Mouse (Mus musculus) mature B cell (primary cell): ENCODE results near the gene Mpzl3.
"Not testable (repeated sequence)": the region's sequence is repeated elsewhere in the genome, so short reads cannot be mapped to it uniquely, and the experiment has no call there.

ENCODE experiments used
- in situ Hi-C: fragments of 300-500 bp; cut with MboI; formaldehyde crosslinking; loops from 2 replicates; pipeline ENCODE4 v1.14.3; 2019

Mpzl3 gene

DNA sequence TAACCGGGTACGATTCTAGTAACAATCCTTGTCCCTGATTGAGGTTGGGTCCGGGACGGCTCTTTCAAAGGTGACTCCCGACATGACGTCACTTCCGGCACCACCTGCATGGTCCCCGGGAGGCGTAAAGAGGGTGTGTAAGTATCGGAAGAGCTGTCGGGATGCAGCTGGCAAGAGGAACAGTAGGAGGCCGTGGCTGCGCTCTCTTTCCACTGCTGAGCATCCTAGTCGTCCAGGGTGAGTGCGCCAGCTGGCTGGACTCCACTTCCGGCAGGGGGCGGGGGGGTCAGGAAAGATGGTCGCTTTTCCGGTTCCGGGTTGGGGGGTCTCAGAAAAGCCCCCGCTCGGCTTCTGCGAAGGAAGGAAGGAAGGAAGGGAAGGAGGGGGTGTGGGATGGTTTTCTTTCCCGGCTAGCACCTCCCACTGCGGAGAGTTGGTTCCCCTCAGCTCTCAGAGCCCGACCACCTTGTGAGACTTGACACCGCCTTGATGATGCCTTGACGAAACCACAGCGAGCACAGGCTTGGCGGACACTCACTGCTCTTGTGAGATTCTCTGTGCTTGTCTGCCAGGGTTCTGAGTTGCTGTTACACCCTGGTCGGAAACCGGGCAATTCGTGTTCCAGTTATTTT lies at the start of gene Mpzl3:
Mpzl3 (plus strand) TSS at position 105 of the 632 bp plus-strand sequence.
- in situ Hi-C loops: no loop called here

DNA sequence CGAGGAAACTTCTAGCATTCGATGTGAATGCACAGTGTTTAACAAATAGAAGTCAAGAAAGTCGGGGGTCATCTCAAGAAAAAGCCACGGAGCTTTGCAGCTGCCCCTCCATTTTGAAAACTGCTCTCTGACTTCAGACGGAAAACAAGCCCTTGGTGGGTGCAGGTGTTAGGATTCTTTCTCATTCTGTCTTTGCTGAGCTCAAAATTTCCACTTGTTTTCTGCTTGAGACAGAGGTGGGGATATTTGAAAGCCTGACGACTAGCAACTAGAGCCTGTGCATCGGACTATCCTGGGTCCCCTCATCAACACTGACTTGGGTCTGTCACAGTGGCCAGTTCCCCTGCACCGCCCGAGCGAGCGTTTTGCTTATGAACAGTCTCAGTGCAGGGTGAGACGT lies 47.6 kb upstream of the Mpzl3 start:
- in situ Hi-C loops: no loop called here

GRCm38 (mm10) chr9:45008342-45008741 lies 46.6 kb upstream of the Mpzl3 start:
- in situ Hi-C loops: no loop called here

DNA sequence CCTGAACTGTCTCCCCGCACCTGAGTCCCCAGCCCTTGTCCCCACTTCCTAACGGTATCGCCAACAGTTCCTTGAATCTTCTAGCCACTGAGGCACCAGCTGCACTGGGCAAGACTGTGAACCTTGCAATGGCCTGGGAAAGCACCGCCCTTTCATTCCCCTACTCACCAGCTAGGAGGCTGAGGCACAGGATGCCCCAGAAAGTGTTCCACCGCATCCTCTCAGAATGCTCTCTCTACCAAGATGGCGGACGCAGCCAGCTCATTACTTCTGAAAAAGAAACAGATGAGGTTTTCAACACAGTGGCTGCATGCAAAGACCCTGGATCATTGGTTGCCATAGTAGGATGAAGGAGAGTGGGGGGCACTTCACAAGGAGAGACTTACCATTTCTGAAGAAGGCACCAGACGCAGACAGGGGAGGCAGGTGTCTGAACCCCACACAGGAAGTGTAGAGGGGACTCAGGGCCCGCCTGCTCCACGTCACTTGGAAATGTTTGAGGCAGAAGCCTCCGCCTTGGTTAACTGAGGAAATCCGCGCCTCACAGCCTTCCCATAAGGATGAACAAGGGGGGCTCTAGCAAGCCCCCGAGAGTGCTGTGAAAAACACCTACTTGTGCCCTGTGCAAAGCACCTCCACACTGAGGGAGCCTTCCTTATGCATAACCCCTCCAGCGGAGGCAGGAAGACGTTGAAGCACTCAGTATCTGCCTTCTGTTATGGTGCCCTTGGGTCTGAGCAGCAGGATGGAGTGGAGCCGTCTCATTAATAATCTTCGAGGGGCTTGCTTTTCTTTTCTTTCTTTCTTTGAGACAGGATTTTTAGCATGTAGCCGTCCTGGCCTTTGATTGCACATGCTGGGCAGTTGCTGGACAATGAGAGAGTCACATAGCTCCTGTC lies 45.6 kb upstream of the Mpzl3 start, which contains the start of gene Cd3e:
Cd3e (minus strand) TSS at position 448 of the 899 bp plus-strand sequence.
- in situ Hi-C loops: no loop called here

DNA sequence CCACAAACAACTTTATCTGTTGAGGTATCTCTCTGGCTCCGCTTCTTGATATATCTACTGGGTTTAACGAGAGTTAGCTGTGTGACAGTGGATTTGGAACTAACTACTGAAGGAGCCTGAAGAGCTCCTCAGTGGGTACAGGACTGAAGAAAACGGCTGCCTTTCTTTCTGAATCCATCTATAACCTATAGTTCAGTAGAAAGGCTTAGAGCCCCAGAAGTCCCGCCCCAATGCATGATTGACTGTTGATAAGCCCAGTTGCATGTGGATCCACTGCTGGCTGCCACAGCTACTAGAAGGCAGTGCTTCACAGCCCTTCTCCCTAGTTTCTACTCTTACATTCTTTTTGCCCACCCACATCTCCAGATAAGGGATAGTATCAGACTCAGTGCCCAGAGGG lies 44.5 kb upstream of the Mpzl3 start:
- in situ Hi-C loops: no loop called here

GRCm38 (mm10) chr9:45011291-45011690 lies 43.7 kb upstream of the Mpzl3 start:
- in situ Hi-C loops: no loop called here

DNA sequence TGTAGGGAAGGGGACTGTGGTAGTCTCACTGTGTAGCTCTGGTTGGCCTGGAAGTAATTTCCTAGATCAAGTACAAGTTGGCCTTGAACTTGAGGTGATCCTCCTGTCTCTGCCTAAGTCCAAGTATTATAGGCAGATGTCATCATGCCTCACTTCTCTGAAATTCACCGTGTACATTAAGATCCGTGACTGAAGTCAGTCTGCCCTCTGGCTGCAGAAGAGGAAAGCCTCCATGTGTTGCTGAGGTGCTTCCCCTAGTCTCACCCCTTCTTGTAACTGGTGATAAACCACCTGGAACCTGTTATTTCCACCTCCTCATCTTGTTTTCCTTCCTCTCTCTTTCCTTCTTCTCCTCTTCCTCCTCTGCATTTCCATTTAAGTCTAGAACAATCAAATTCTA lies 40.1 kb upstream of the Mpzl3 start:
- in situ Hi-C loops: no loop called here

GRCm38 (mm10) chr9:45015841-45016240 lies 39.1 kb upstream of the Mpzl3 start:
- in situ Hi-C loops: no loop called here

GRCm38 (mm10) chr9:45018031-45018430 lies 37.0 kb upstream of the Mpzl3 start:
- in situ Hi-C loops: no loop called here

- in situ Hi-C loops: loop anchor here (10.0 kb wide), 1 partner anchor 122 kb away; no protein-coding TSS in a partner anchor
Observed at GRCm38 (mm10) chr9:45022800-45023199, 32.2 kb upstream of the Mpzl3 start.

- in situ Hi-C loops: loop anchor here (10.0 kb wide), 1 partner anchor 121 kb away; no protein-coding TSS in a partner anchor
Observed at GRCm38 (mm10) chr9:45023638-45024037, 31.3 kb upstream of the Mpzl3 start.

DNA sequence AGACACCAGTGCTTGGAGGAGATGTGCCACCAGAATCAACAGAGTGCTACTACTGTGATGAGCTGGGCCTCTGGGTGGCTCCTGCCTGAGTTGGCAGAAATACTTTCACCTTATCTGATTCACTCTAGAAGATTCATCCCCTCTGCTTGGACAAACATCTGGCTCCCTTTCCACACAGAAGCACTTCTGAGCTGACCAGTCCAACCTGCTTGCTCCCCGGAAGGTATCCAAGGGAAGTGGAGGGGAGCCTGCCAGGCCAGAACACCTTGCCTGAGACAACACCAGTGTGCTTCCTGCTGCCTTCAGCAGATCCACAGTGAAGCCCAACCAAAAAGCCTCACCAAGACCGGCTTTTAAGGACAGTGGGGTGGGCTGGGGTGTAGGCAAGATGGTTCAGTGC lies 30.8 kb upstream of the Mpzl3 start:
- in situ Hi-C loops: loop anchor here (10.0 kb wide), 1 partner anchor 121 kb away; no protein-coding TSS in a partner anchor

DNA sequence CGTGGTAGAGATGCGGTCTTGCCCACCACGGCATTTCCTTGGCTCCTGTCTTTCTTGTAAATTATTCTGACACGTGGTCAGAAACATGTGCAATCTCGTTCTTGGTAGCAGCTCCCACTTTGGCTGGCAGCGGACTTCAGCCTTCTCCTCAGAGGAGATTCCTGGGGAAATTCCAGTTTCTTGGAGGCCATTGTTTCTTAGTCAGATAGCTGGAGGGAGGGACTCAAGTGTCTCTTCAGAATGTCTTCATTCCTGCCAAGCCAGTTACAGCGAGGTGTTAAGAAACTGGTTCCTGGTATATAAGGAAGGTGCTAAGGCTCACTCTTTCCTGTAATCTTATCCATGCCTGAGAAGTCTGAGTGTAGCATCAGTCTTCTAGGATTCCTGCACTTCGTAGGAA lies 27.6 kb upstream of the Mpzl3 start:
- in situ Hi-C loops: loop anchor here (10.0 kb wide), 1 partner anchor 117 kb away; no protein-coding TSS in a partner anchor

GRCm38 (mm10) chr9:45030341-45030740 lies 24.6 kb upstream of the Mpzl3 start:
- in situ Hi-C loops: no loop called here

DNA sequence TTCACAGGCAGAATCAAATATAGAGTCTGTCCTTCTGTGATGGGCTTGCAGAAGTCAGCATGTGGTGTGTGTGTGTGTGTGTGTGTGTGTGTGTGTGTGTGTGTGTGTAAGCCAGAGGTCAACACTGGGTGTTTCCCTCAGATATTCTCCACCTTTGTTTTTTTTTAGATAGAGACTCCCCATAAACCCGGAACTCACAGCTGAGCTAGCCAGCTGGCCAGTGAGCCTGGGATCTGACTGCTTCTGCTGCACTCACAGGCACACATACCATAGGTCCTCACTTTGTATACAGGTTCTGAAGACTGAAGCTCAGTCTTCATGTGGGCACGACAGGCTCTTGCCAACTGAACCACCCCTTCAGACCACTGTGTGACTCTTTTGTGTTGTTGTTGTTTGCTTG lies 22.7 kb upstream of the Mpzl3 start:
- in situ Hi-C loops: no loop called here

GRCm38 (mm10) chr9:45034526-45034925 lies 20.5 kb upstream of the Mpzl3 start:
- in situ Hi-C loops: no loop called here

DNA sequence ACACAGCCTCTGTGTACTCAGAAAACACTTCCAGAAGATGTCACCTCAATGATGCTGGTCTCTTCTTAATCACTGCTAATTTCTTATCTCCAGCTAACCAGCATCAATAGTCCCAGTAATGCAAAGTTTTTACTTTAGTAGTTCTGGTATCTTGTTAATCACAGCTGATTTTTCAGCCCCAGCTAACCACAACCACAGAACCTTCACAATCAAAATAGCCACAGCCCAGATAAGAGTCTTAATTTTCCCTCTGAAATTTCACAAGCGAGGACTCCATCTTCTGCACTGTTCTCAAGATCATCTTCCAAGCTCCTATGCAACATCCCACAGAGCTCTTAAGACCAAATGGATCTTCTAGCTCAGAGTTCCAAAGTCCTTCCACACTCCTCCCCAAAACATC lies 17.2 kb upstream of the Mpzl3 start:
- in situ Hi-C loops: not testable (repeated sequence)

DNA sequence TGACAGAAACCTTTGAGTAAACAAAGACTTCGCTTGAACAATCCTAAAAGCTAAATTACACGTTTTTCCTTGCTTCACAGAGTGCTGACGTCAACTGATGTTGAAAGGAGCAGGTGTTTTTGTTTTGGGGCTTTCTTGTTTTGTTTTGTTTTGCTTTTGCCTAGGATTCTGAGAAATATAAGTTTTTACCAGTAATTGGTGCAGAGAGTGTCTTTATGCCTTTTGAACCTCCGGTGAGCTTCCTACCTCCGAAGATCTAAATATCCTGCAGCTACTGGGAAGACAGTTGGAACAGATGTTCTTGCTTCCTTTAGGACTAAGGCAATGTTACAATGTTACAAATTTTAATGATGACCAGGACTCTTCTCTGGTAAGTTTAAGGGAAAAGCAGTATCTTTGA lies 15.5 kb upstream of the Mpzl3 start, which contains the start of gene Mpzl2:
Mpzl2 (plus strand) TSS at position 301 of the 400 bp plus-strand sequence.
- in situ Hi-C loops: no loop called here

DNA sequence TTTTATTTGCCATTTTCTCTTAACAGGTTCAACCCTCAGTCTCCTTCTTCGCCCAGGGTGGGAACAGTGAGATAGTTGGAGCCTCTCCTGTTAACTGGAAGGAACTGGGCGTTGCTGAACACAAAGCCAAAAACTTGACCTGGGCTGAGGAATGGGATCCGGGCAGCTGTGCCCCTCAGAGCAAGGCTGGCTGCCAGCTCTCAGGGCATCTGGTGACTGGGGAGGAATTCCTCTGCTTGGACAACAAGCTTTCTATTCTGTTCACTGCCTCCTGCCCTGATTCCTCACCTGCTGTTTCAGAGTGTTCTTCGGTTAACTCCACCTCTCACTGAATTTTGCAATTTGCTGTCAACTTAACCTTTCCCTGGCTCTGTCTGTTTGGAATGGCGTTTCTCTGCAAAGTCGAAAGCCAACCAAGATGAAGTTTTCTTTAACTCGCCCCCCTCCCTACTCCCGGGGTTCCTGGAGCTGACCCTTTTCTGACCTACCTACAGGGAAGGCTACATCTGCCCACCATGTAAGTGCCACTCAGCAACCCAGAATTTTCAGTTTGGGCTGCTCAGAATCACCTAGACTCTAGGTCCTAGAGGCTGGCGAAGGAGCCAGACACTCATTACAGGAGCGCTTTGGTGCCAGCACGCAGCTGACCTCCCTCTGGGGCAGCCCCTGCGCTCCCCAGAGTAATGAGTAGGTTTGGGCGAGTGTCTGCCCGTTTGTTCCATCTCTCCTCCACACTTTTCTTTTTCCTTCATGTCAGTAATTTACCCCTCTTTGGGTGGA lies 14.7 kb upstream of the Mpzl3 start:
- in situ Hi-C loops: no loop called here

GRCm38 (mm10) chr9:45041131-45041838 lies 13.7 kb upstream of the Mpzl3 start:
- in situ Hi-C loops: no loop called here

DNA sequence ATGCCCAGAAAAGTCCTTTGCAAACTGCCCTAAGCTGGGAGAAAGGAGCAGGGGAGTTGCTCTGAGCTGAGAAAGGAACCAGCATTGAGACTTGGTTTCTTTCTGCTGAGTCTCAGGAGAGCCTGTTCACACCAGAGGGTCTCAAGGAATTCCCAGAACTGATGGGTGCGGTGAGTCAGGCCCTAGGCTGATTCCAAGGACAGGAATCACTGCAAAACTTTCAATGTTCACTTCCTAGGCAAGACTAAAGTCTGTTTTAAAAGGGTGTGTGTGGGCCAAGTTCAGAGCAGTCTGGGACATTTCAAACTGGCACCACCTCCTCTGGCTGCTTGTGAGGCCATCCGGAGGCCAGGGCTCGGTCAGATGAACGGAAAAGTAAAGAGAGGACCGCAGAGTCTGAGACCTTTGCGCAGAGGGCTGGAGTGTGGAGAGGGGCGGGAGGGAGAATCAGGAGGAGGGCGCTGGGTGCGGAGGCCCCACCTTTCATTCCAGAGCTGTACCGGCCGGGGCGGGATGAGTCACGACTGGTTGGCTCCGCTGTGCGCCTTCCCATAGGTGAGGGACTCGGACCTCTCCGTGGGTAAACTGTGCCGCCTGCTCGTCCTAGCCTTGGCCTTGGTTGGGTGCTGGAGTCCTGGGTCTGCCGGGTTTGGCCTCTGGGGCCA lies 12.8 kb upstream of the Mpzl3 start:
- in situ Hi-C loops: no loop called here
